Mouse (Mus musculus): Measurements from ENCODE around the gene Ifi209. TPM values are rescaled to one million over a fixed set of nuclear protein-coding genes. Genes with fewer than 3 reads are reported as not detected.
"Not testable (repeated sequence)": the region's sequence is repeated elsewhere in the genome, so short reads cannot be mapped to it uniquely, and the experiment has no call there.

Ifi209 gene
- under 1 TPM in 1 of 4 experiments, not detected in 3; 0.15 TPM for total RNA-seq (2022)

- DNase-seq (ENCODE audit: low spot score in 2 of 2) = not testable (repeated sequence)
Measured at GRCm38 (mm10) chr1:173630622-173631021, at the start of gene Ifi209. Gene Ifi209, plus strand, starts transcription at chr1:173630917.

GRCm38 (mm10) chr1:173589698-173590097, 41.0 kb upstream of the Ifi209 start:
- not testable (repeated sequence) for DNase-seq (ENCODE audit: low spot score in 2 of 2)

- DNase-seq (ENCODE audit: low spot score in 2 of 2) = not testable (repeated sequence)
Measured at GRCm38 (mm10) chr1:173598838-173599494, 31.8 kb upstream of the Ifi209 start, which contains the start of gene Ifi213. Gene Ifi213, minus strand, starts transcription at chr1:173599274.

GRCm38 (mm10) chr1:173610291-173610690, 20.4 kb upstream of the Ifi209 start:
- DNase-seq (ENCODE audit: low spot score in 2 of 2) = not testable (repeated sequence)

GRCm38 (mm10) chr1:173622216-173622615, 8.5 kb upstream of the Ifi209 start:
- not testable (repeated sequence) for DNase-seq (ENCODE audit: low spot score in 2 of 2)

- no peak for DNase-seq (ENCODE audit: low spot score in 2 of 2)
Measured at GRCm38 (mm10) chr1:173624052-173624451, 6.7 kb upstream of the Ifi209 start.

- DNase-seq (ENCODE audit: low spot score in 2 of 2) = no peak
Measured at GRCm38 (mm10) chr1:173626686-173627085, 4.0 kb upstream of the Ifi209 start.

- no peak for DNase-seq (ENCODE audit: low spot score in 2 of 2)
Measured at GRCm38 (mm10) chr1:173633969-173634645, 3.4 kb downstream of the Ifi209 start.

- DNase-seq (ENCODE audit: low spot score in 2 of 2) = no peak
Measured at GRCm38 (mm10) chr1:173645393-173645792, 14.7 kb downstream of the Ifi209 start.

- no peak for DNase-seq (ENCODE audit: low spot score in 2 of 2)
Measured at GRCm38 (mm10) chr1:173657973-173658372, 27.3 kb downstream of the Ifi209 start.

GRCm38 (mm10) chr1:173673458-173674097, 42.9 kb downstream of the Ifi209 start, which contains the start of gene Ifi208:
Gene Ifi208, plus strand, starts transcription at chr1:173673675.
- DNase-seq (ENCODE audit: low spot score in 2 of 2) = not testable (repeated sequence)

GRCm38 (mm10) chr1:173678605-173679004, 47.9 kb downstream of the Ifi209 start:
- not testable (repeated sequence) for DNase-seq (ENCODE audit: low spot score in 2 of 2)

GRCm38 (mm10) chr1:173694270-173694669, 63.6 kb downstream of the Ifi209 start:
- no peak for DNase-seq (ENCODE audit: low spot score in 2 of 2)

Small RNAs within 50 kb of the gene (microRNA-seq; reads per million reads assigned to microRNA genes)
- not detected for gene Gm44339

Other genes starting within 250 kb of the Ifi209 start
- not detected for gene Ifi206, start 139.9 kb upstream of the Ifi209 start, total RNA-seq (2022)
- not detected for gene Ifi214, start 95.0 kb upstream of the Ifi209 start, total RNA-seq (2022)
- gene Ifi213, start 31.6 kb upstream of the Ifi209 start, total RNA-seq (2022) = not detected
- under 1 TPM in 3 of 4 experiments, not detected in 1; 0.22 to 0.31 (median 0.24) TPM for gene Ifi208, start 42.8 kb downstream of the Ifi209 start, total RNA-seq (2022)
- 1 to 10 TPM; 1.3 to 3.8 (median 2.5) TPM for gene Ifi207, start 110.8 kb downstream of the Ifi209 start, total RNA-seq (2022)
- 1 to 10 TPM in 3 of 4 experiments, under 1 TPM in 1; 0.70 to 2.4 (median 2.3) TPM for gene Ifi204, start 136.0 kb downstream of the Ifi209 start, total RNA-seq (2022)